Mouse (Mus musculus): ENCODE data around the gene Car10. TPM values are rescaled to one million over a fixed set of nuclear protein-coding genes. Genes with fewer than 3 reads are reported as not detected.

Car10 gene
- under 1 TPM; 0.45 to 0.48 TPM for total RNA-seq (2021)
- long read RNA-seq, experiment 1 = 0 reads
- long read RNA-seq, experiment 2 = 0 reads

GRCm38 (mm10) chr11:93097941-93098828 lies at the start of gene Car10:
Gene Car10, plus strand, starts transcription at chr11:93098028.
- DNase-seq = no peak

GRCm38 (mm10) chr11:93065021-93065420 lies 32.8 kb upstream of the Car10 start:
- no peak for DNase-seq

- DNase-seq = no peak
Measured at GRCm38 (mm10) chr11:93065656-93066181, 32.1 kb upstream of the Car10 start.

- DNase-seq = no peak
Measured at GRCm38 (mm10) chr11:93095588-93095987, 2.2 kb upstream of the Car10 start.

GRCm38 (mm10) chr11:93097001-93097400 lies 827 bp upstream of the Car10 start:
- peak; percentile 76 for DNase-seq

- DNase-seq = no peak
Measured at GRCm38 (mm10) chr11:93097431-93097851, 387 bp upstream of the Car10 start.

- peak; percentile 1 for DNase-seq
Measured at GRCm38 (mm10) chr11:93098933-93099381, 1.1 kb downstream of the Car10 start.

GRCm38 (mm10) chr11:93099431-93100370 lies 1.9 kb downstream of the Car10 start:
- peak; percentile 3 for DNase-seq

- DNase-seq = no peak
Measured at GRCm38 (mm10) chr11:93100606-93101005, 2.8 kb downstream of the Car10 start.

GRCm38 (mm10) chr11:93101106-93101505 lies 3.3 kb downstream of the Car10 start:
- DNase-seq = no peak

- DNase-seq = no peak
Measured at GRCm38 (mm10) chr11:93102321-93102720, 4.5 kb downstream of the Car10 start.

- DNase-seq = no peak
Measured at GRCm38 (mm10) chr11:93103101-93103815, 5.4 kb downstream of the Car10 start.

- DNase-seq = no peak
Measured at GRCm38 (mm10) chr11:93109451-93109850, 11.6 kb downstream of the Car10 start.

GRCm38 (mm10) chr11:93120766-93121415 lies 23.1 kb downstream of the Car10 start:
- DNase-seq = no peak

- no peak for DNase-seq
Measured at GRCm38 (mm10) chr11:93123691-93124090, 25.9 kb downstream of the Car10 start.

GRCm38 (mm10) chr11:93126466-93126865 lies 28.6 kb downstream of the Car10 start:
- peak; percentile 6 for DNase-seq

GRCm38 (mm10) chr11:93128481-93128880 lies 30.7 kb downstream of the Car10 start:
- no peak for DNase-seq

- DNase-seq = no peak
Measured at GRCm38 (mm10) chr11:93137841-93138240, 40.0 kb downstream of the Car10 start.

- no peak for DNase-seq
Measured at GRCm38 (mm10) chr11:93141727-93142126, 43.9 kb downstream of the Car10 start.

- peak; percentile 31 for DNase-seq
Measured at GRCm38 (mm10) chr11:93144544-93144943, 46.7 kb downstream of the Car10 start.

GRCm38 (mm10) chr11:93154910-93155309 lies 57.1 kb downstream of the Car10 start:
- no peak for DNase-seq
